Mouse (Mus musculus) thymus, adult 2 months (tissue): ENCODE data around the gene Slitrk1. TPM values are rescaled to one million over a fixed set of nuclear protein-coding genes. Genes with fewer than 3 reads are reported as not detected.

Experiments
- DNase-seq: peaks from one replicate; pipeline ENCODE4 v3.0.0; 2021
- H3K27ac ChIP-seq: fragments of 200-500 bp; 2 replicates; pipeline ENCODE4 v1.5.1; 2012; ENCODE audit warnings: low read length, control low read depth; ENCODE audit not compliant: control insufficient read depth, insufficient read depth
- H3K27me3 ChIP-seq: fragments of 200-500 bp; 2 replicates; pipeline ENCODE4 v1.6.1; 2012; ENCODE audit warnings: mild to moderate bottlenecking, low read length, moderate library complexity, mixed read lengths; ENCODE audit not compliant: control insufficient read depth, insufficient read depth
- H3K36me3 ChIP-seq: fragments of 200-500 bp; 2 replicates; pipeline ENCODE4 v1.6.1; 2012; ENCODE audit warnings: mild to moderate bottlenecking, low read length, moderate library complexity; ENCODE audit not compliant: control insufficient read depth, insufficient read depth
- H3K4me1 ChIP-seq: fragments of 200-500 bp; replicated peaks from 2 replicates; pipeline ENCODE4 v1.6.1; 2012; ENCODE audit warnings: low read length; ENCODE audit not compliant: control insufficient read depth, insufficient read depth
- H3K4me3 ChIP-seq: fragments of 200-500 bp; 2 replicates; pipeline ENCODE4 v1.5.1; 2012; ENCODE audit warnings: mild to moderate bottlenecking, low read length, control low read depth, moderate library complexity; ENCODE audit not compliant: control insufficient read depth, insufficient read depth
- CTCF ChIP-seq: fragments of 200-500 bp; IDR thresholded peaks from 2 replicates; pipeline ENCODE4 v1.5.1; 2012; ENCODE audit warnings: mild to moderate bottlenecking, control low read depth, low read length, moderate library complexity, borderline replicate concordance; ENCODE audit not compliant: control insufficient read depth, poor library complexity, insufficient read depth; ENCODE audit errors: extremely low read depth
- POLR2A ChIP-seq: fragments of 200-500 bp; IDR thresholded peaks from 2 replicates; pipeline ENCODE4 v1.6.1; 2012; ENCODE audit warnings: mild to moderate bottlenecking, low read length, control low read depth, moderate library complexity; ENCODE audit not compliant: control insufficient read depth, poor library complexity, insufficient read depth; ENCODE audit errors: extremely low read depth
- WGBS: fragments of 180-500 bp; shearing (Covaris S2); methylation state at CpG from one replicate; pipeline ENCODE4 v1.1.7; 2018; 5-methylcytosine and 5-hydroxymethylcytosine counted together
- polyA plus RNA-seq: library from polyadenylated mRNA; depleted of rRNA; stranded (reverse); fragments of >200 nt; gene quantifications from 2 replicates; pipeline ENCODE4 v1.2.3, GENCODE M21; 2012; rRNA removed

Gene Slitrk1
- 0.03 TPM in 1 of 2 replicates, not detected in the other for polyA plus RNA-seq

- 6% methylated on average over 25 of the region's 25 CpGs for WGBS
- no peaks in the 10 kb centered on the region for H3K4me1 ChIP-seq
- TF ChIP-seq CTCF (no peak), POLR2A (no peak)
- DNase-seq = no peak
- H3K27me3 ChIP-seq = no peaks in the 10 kb centered on the region
- no peaks in the 10 kb centered on the region for H3K36me3 ChIP-seq
- no peak within 1 kb of the TSS for H3K4me3 ChIP-seq
- no peak within 1 kb of the TSS for H3K27ac ChIP-seq
Measured at GRCm38 (mm10) chr14:108913714-108914263, at the start of gene Slitrk1. Slitrk1 (minus strand) TSS chr14:108914158.

GRCm38 (mm10) chr14:108935777-108936176 lies 21.8 kb upstream of the Slitrk1 start:
- Histone ChIP-seq H3K4me1 (no peaks in the 10 kb centered on the region), H3K27me3 (no peaks in the 10 kb centered on the region), H3K27ac (no peak overlapping the region), H3K4me3 (no peak overlapping the region), H3K36me3 (no peaks in the 10 kb centered on the region)
- 58% methylated on average over 1 of the region's 1 CpGs for WGBS
- no peak for DNase-seq
- TF ChIP-seq POLR2A = no peak
- TF ChIP-seq CTCF = no peak

GRCm38 (mm10) chr14:108914336-108914735 lies 378 bp upstream of the Slitrk1 start:
- no peak for DNase-seq
- Histone ChIP-seq H3K36me3 (no peaks in the 10 kb centered on the region), H3K4me3 (no peak overlapping the region), H3K27ac (no peak overlapping the region), H3K4me1 (no peaks in the 10 kb centered on the region), H3K27me3 (no peaks in the 10 kb centered on the region)
- TF ChIP-seq POLR2A (no peak), CTCF (no peak)
- WGBS = 35% methylated on average over 16 of the region's 16 CpGs

- H3K27ac ChIP-seq = no peak overlapping the region
- H3K4me1 ChIP-seq = no peaks in the 10 kb centered on the region
- TF ChIP-seq POLR2A (no peak), CTCF (no peak)
- WGBS = 7% methylated on average over 21 of the region's 21 CpGs
- DNase-seq = no peak
- no peaks in the 10 kb centered on the region for H3K27me3 ChIP-seq
- H3K4me3 ChIP-seq = no peak overlapping the region
- H3K36me3 ChIP-seq = no peaks in the 10 kb centered on the region
Measured at GRCm38 (mm10) chr14:108912876-108913490, 975 bp downstream of the Slitrk1 start.

- DNase-seq = no peak
- TF ChIP-seq POLR2A = no peak
- TF ChIP-seq CTCF = no peak
- Histone ChIP-seq H3K36me3 (no peaks in the 10 kb centered on the region), H3K4me1 (no peaks in the 10 kb centered on the region), H3K27me3 (no peaks in the 10 kb centered on the region), H3K4me3 (no peak overlapping the region), H3K27ac (no peak overlapping the region)
- WGBS = 10% methylated on average over 24 of the region's 24 CpGs
Measured at GRCm38 (mm10) chr14:108912021-108912875, 1.7 kb downstream of the Slitrk1 start.

GRCm38 (mm10) chr14:108911138-108911841 lies 2.7 kb downstream of the Slitrk1 start:
- Histone ChIP-seq H3K27ac (no peak overlapping the region), H3K36me3 (no peaks in the 10 kb centered on the region), H3K4me3 (no peak overlapping the region), H3K27me3 (no peaks in the 10 kb centered on the region), H3K4me1 (no peaks in the 10 kb centered on the region)
- no peak for DNase-seq
- WGBS = 9% methylated on average over 24 of the region's 24 CpGs
- TF ChIP-seq CTCF (no peak), POLR2A (no peak)
